Mouse (Mus musculus): Measurements from ENCODE around the gene 3425401B19Rik.

The 3425401B19Rik gene

GRCm38 (mm10) chr14:32659781-32660180 is 25.3 kb downstream of the 3425401B19Rik start:
- DNase-seq (ENCODE audit: low spot score in 2 of 2), result no peak

- no peak for DNase-seq (ENCODE audit: low spot score in 2 of 2)
Measured at GRCm38 (mm10) chr14:32638485-32638884, 46.6 kb downstream of the 3425401B19Rik start.

- DNase-seq (ENCODE audit: low spot score in 2 of 2), result no peak
Measured at GRCm38 (mm10) chr14:32634015-32634682, 50.9 kb downstream of the 3425401B19Rik start.

GRCm38 (mm10) chr14:32632908-32633600 is 52.0 kb downstream of the 3425401B19Rik start:
- no peak for DNase-seq (ENCODE audit: low spot score in 2 of 2)

GRCm38 (mm10) chr14:32628584-32628983 is 56.5 kb downstream of the 3425401B19Rik start:
- no peak for DNase-seq (ENCODE audit: low spot score in 2 of 2)

- no peak for DNase-seq (ENCODE audit: low spot score in 2 of 2)
Measured at GRCm38 (mm10) chr14:32627271-32627670, 57.8 kb downstream of the 3425401B19Rik start.

GRCm38 (mm10) chr14:32624811-32625210 is 60.3 kb downstream of the 3425401B19Rik start:
- DNase-seq (ENCODE audit: low spot score in 2 of 2), result no peak

- no peak for DNase-seq (ENCODE audit: low spot score in 2 of 2)
Measured at GRCm38 (mm10) chr14:32624245-32624644, 60.8 kb downstream of the 3425401B19Rik start.

- DNase-seq (ENCODE audit: low spot score in 2 of 2), result no peak
Measured at GRCm38 (mm10) chr14:32617253-32617652, 67.8 kb downstream of the 3425401B19Rik start.

- DNase-seq (ENCODE audit: low spot score in 2 of 2), result peak; percentile 23 to 47
Measured at GRCm38 (mm10) chr14:32609392-32609791, 75.7 kb downstream of the 3425401B19Rik start.
